Mouse (Mus musculus) brain, embryonic 14.5 days (tissue): ENCODE measurements around the gene Hnrnph2. TPM values are rescaled to one million over a fixed set of nuclear protein-coding genes. Genes with fewer than 3 reads are reported as not detected.

ENCODE experiments used
- DNase-seq: peaks from one replicate; pipeline ENCODE4 v3.0.0-alpha.2; 2011; ENCODE audit warnings: low read depth
- CTCF ChIP-seq: fragments of 200-500 bp; IDR thresholded peaks from 2 replicates; pipeline ENCODE4 v1.5.1; 2012; ENCODE audit warnings: inconsistent platforms, mild to moderate bottlenecking, moderate library complexity, borderline replicate concordance; ENCODE audit not compliant: insufficient read depth, insufficient read length; ENCODE audit errors: extremely low read depth
- POLR2A ChIP-seq: fragments of 200-500 bp; IDR thresholded peaks from 2 replicates; pipeline ENCODE4 v1.6.1; 2012; ENCODE audit warnings: mild to moderate bottlenecking, inconsistent platforms, borderline replicate concordance; ENCODE audit not compliant: poor library complexity, insufficient read depth, insufficient read length, severe bottlenecking; ENCODE audit errors: extremely low read depth
- polyA plus RNA-seq: library from polyadenylated mRNA; depleted of rRNA; stranded (reverse); fragments of >200 nt; gene quantifications from 2 replicates; pipeline ENCODE4 v1.2.3, GENCODE M21; 2012; rRNA removed

Hnrnph2 gene
- polyA plus RNA-seq, result 78.4 and 86.1 TPM in 2 replicates

- no peak for TF ChIP-seq CTCF
- no peak for TF ChIP-seq POLR2A
- DNase-seq, result peak; percentile 99
Observed at GRCm38 (mm10) chrX:134600659-134601379, at the start of gene Hnrnph2, which contains the start of gene Gla. TSS of gene Hnrnph2 (plus strand) at chrX:134601179. TSS of gene Gla (minus strand) at chrX:134601125.

- TF ChIP-seq CTCF (no peak), POLR2A (no peak)
- DNase-seq, result no peak
Observed at GRCm38 (mm10) chrX:134553326-134553725, 47.7 kb upstream of the Hnrnph2 start.

DNA sequence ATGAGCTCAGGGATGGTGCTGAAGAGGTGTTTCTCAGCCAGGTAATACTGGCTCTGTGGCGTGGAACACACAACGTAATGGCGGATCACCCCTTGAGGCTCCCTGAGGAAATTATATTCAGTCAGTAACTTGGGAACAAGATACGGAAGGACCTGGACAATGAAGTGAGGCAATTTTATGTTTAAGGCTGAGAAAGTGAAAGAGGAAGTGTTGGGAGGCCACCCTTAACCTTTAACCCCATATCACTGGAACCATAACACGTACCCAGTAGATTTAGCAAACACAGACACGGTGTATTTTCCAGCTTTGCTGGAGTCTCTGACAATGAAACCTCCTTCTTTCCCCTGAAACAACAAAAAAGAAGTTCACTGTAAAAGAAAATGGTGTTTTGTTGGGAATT lies 46.6 kb upstream of the Hnrnph2 start:
- TF ChIP-seq POLR2A, result no peak
- TF ChIP-seq CTCF, result no peak

GRCm38 (mm10) chrX:134564326-134564725 lies 36.7 kb upstream of the Hnrnph2 start:
- no peak for DNase-seq
- TF ChIP-seq CTCF, result no peak
- TF ChIP-seq POLR2A, result no peak

More for the DNA sequence above, 46.6 kb upstream of the Hnrnph2 start:
- DNase-seq, result no peak

- no peak for DNase-seq
- TF ChIP-seq POLR2A (no peak), CTCF (no peak)
Observed at GRCm38 (mm10) chrX:134566536-134567222, 34.3 kb upstream of the Hnrnph2 start.

DNA sequence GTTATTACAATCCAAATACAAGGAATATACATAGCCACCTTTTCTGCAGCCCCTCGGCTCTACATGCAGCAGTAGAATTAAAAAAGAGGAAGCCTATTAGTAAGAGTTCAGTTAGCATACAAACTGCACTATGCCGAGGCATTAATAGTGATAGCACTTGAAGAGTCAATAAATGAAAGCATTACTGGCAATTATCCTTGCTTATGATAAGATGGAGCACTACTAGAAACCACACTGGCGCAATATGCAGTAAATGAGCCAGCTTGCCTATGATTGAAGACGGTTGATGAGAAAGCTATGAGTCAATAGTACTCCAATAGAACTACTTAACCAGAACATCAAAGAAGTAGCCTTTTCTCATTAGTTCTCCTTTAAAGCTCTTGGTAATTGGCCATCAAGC lies 23.1 kb upstream of the Hnrnph2 start:
- no peak for TF ChIP-seq POLR2A
- TF ChIP-seq CTCF, result no peak
- DNase-seq, result no peak

DNA sequence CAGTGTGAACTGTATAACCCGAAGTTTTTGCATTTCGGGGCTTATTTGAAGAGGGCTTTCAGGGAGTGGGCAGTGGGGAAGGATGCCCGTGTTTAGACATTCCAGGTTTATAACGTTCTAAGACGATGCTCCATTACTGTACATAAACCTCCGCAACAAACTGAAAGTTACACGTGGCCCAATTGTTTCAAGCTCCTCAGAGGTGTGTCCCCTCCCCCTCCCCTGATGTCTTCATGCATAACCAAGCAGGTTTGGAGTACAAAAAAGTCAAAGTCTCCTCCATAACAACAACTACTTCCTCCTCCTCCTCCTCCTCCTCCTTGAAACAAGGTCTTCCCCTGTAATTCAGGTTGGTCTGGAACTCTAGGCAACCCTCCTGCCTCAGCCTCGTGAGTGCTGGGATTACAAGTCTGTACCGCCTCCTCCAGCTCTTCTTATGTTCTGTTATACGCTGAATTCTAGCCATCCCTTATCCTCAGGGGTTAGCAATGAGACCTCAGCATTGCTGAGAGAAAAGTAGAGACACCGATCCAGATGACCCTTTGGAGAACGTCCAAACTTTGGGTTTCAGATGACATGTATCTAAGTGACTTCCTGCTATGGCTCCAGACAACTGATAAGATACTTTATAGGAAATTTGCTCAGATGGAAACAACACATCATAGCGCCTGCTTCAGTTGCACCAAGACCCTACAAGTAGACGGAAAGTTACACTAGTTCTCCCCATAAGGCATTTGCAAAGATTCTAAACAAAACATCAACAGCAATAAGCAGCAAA lies 20.3 kb upstream of the Hnrnph2 start:
- TF ChIP-seq CTCF, result no peak
- no peak for TF ChIP-seq POLR2A
- DNase-seq, result no peak

GRCm38 (mm10) chrX:134582270-134582669 lies 18.7 kb upstream of the Hnrnph2 start:
- no peak for DNase-seq
- TF ChIP-seq CTCF, result no peak
- TF ChIP-seq POLR2A, result no peak

DNA sequence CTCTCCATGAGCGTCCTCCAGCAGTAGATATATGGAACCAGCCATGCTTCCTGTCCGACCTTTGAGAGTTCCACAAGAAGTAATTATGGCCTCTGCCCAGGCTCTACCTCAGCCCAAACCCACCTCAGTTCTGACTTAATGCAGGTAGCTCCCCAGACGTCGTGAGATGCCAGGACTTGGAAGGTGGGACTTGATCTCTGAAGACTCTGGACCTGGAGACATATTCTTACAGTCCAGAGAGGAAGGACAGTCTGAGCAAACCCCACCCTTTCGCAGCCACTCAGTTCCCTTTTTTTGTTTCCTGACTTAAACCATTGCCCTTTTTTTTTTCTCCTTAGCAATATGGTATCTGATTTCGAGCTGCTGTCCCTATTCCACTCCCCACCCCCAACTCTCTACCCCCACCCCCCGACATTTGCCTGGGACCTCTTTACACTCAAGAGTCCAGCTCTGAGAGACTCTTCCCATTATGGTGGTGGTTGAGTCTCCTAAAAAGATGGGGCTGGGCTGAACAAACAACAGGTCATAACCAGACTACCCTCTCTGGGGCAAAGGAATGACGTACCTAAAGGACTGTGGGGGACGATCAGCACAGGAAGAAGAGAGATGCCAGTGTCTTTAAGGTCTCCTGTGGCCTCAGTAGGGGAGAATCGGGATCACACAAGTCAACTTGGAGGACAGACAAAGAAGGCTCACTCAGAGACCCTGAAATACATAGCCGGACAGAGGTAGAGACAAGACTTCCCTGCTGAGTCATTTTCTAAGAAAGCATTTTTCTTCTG lies 17.9 kb upstream of the Hnrnph2 start, which contains the start of gene Btk:
Btk (minus strand) TSS at position 683 of the 782 bp plus-strand sequence.
- no peak for DNase-seq
- TF ChIP-seq CTCF (no peak), POLR2A (no peak)
